ENCODE assay signal across 20 mouse cellular contexts in genomic region chr6:136473472-136474129, GRCm38 (mm10). TPM values are rescaled to one million over a fixed set of nuclear protein-coding genes. Genes with fewer than 3 reads are reported as not detected.
DNase-seq lines count a peak whose midpoint lies in the region; ATAC-seq lines count a peak whose summit lies in the region.
"Had no signal": no experiment of that assay in that cellular context is flagged by ENCODE, and none has a peak within 500 bp of the region (broad histone marks: within the 10 kb centered on the region; RNA-seq: fewer than 3 reads in every experiment).

No protein-coding gene starts in this region.

- H3K27ac ChIP-seq in forebrain, embryonic 10.5 days = peak overlapping the region; percentile 83
- no peak overlapping the region for H3K27ac ChIP-seq in forebrain, embryonic 12.5 days
- no peak overlapping the region for H3K27ac ChIP-seq in midbrain, embryonic 11.5 days (ENCODE audit: low read depth, low read length)
- H3K27ac ChIP-seq in midbrain, embryonic 15.5 days = no peak overlapping the region; the same call in 1 of the 2 replicates
- peak overlapping the region; percentile 68 for H3K27ac ChIP-seq in liver, embryonic 16.5 days (ENCODE audit: low read length)
- H3K27ac ChIP-seq: embryonic facial prominence, embryonic 15.5 days; gastrocnemius, adult 2 months; layer of hippocampus, adult 2 months; limb, embryonic 15.5 days had no signal

- WGBS in forebrain, embryonic 10.5 days = 77% methylated on average over 11 of the region's 11 CpGs
- WGBS in forebrain, embryonic 12.5 days = 78% methylated on average over 11 of the region's 11 CpGs
- WGBS in midbrain, embryonic 11.5 days = 72% methylated on average over 11 of the region's 11 CpGs
- WGBS in midbrain, embryonic 15.5 days = 72% methylated on average over 11 of the region's 11 CpGs
- WGBS in liver, embryonic 16.5 days (ENCODE audit: insufficient replicate concordance) = 18% methylated on average over 11 of the region's 11 CpGs

- H3K4me3 ChIP-seq in forebrain, embryonic 10.5 days = no peak overlapping the region
- no peak overlapping the region for H3K4me3 ChIP-seq in forebrain, embryonic 12.5 days (replicated peaks)
- H3K4me3 ChIP-seq in midbrain, embryonic 11.5 days (ENCODE audit: low read depth, low read length) = no peak overlapping the region
- no peak overlapping the region for H3K4me3 ChIP-seq in midbrain, embryonic 15.5 days
- no peak overlapping the region for H3K4me3 ChIP-seq in liver, embryonic 16.5 days (ENCODE audit: low read depth, low read length)
- H3K4me3 ChIP-seq: embryonic facial prominence, embryonic 15.5 days; gastrocnemius, adult 2 months; layer of hippocampus, adult 2 months; limb, embryonic 15.5 days had no signal

- H3K4me2 ChIP-seq in forebrain, embryonic 12.5 days = no peak overlapping the region
- no peak overlapping the region for H3K4me2 ChIP-seq in midbrain, embryonic 11.5 days
- no peak overlapping the region for H3K4me2 ChIP-seq in midbrain, embryonic 15.5 days
- peak overlapping the region; percentile 44 for H3K4me2 ChIP-seq in liver, embryonic 16.5 days (ENCODE audit: low read depth, low read length)
- H3K4me2 ChIP-seq: embryonic facial prominence, embryonic 15.5 days; limb, embryonic 15.5 days had no signal

- peaks cover 63% of the 10 kb centered on the region for H3K4me1 ChIP-seq in forebrain, embryonic 10.5 days
- peaks cover 48% of the 10 kb centered on the region for H3K4me1 ChIP-seq in forebrain, embryonic 12.5 days
- H3K4me1 ChIP-seq in midbrain, embryonic 11.5 days (ENCODE audit: control insufficient read depth, insufficient read depth, low read length) = peaks cover 28% of the 10 kb centered on the region
- peaks cover 33% of the 10 kb centered on the region for H3K4me1 ChIP-seq in midbrain, embryonic 15.5 days
- H3K4me1 ChIP-seq in liver, embryonic 16.5 days (ENCODE audit: control insufficient read depth, low read depth, low read length) = peaks cover 56% of the 10 kb centered on the region

- no peaks in the 10 kb centered on the region for H3K27me3 ChIP-seq in forebrain, embryonic 10.5 days (ENCODE audit: poor library complexity, severe bottlenecking)
- no peaks in the 10 kb centered on the region for H3K27me3 ChIP-seq in forebrain, embryonic 12.5 days
- no peaks in the 10 kb centered on the region for H3K27me3 ChIP-seq in midbrain, embryonic 11.5 days (ENCODE audit: control insufficient read depth, insufficient read depth, low read length)
- H3K27me3 ChIP-seq in midbrain, embryonic 15.5 days (replicated peaks) = no peaks in the 10 kb centered on the region
- no peaks in the 10 kb centered on the region for H3K27me3 ChIP-seq in liver, embryonic 16.5 days (ENCODE audit: control insufficient read depth, insufficient read depth, low read depth, low read length)
- H3K27me3 ChIP-seq: embryonic facial prominence, embryonic 15.5 days; limb, embryonic 15.5 days had no signal

- no peak for ATAC-seq in forebrain, embryonic 12.5 days (ENCODE audit: low FRiP score)
- ATAC-seq in midbrain, embryonic 11.5 days (ENCODE audit: low FRiP score) = no peak
- no peak for ATAC-seq in midbrain, embryonic 15.5 days (replicated peaks)
- peak; percentile 9; the same call in 1 of the 2 replicates for ATAC-seq in erythroid progenitor cell, adult 5-6 weeks (replicated peaks; ENCODE audit: low FRiP score, poor library complexity, severe bottlenecking)
- ATAC-seq in liver, embryonic 16.5 days (ENCODE audit: low read depth) = peak; percentile 5; the same call in 1 of the 2 replicates
- ATAC-seq: forebrain, embryonic 16.5 days; hindbrain, embryonic 16.5 days had no signal

- DNase-seq in forebrain, embryonic 10.5 days (ENCODE audit: extremely low spot score, low spot score) = no peak
- peak; percentile 73 for DNase-seq in midbrain, embryonic 11.5 days (ENCODE audit: low spot score, missing footprints)
- DNase-seq in kidney, adult 18-20 months = no peak
- no peak for DNase-seq in ovary, adult 18-20 months (ENCODE audit: low spot score)
- DNase-seq: cerebellum, adult 8-10 months; gastrocnemius, adult 2 months; lung, postnatal 36 days; midbrain, embryonic 14.5 days had no signal

- no peak overlapping the region for H3K9ac ChIP-seq in forebrain, embryonic 12.5 days
- no peak overlapping the region for H3K9ac ChIP-seq in midbrain, embryonic 11.5 days (ENCODE audit: low read length)
- H3K9ac ChIP-seq in midbrain, embryonic 15.5 days = no peak overlapping the region
- peak overlapping the region; percentile 10; the same call in 1 of the 2 replicates for H3K9ac ChIP-seq in liver, embryonic 16.5 days (ENCODE audit: low read depth, low read length)
- H3K9ac ChIP-seq: embryonic facial prominence, embryonic 15.5 days; limb, embryonic 15.5 days had no signal

- 0 out of 2 replicates have a peak, but pooled peaks cover 8% of the 10 kb centered on the region for H3K9me3 ChIP-seq in forebrain, embryonic 10.5 days
- H3K9me3 ChIP-seq in forebrain, embryonic 12.5 days = no peaks in the 10 kb centered on the region
- peaks cover 3% of the 10 kb centered on the region; the same call in 1 of the 2 replicates for H3K9me3 ChIP-seq in midbrain, embryonic 11.5 days (ENCODE audit: control insufficient read depth, low read length)
- no peaks in the 10 kb centered on the region for H3K9me3 ChIP-seq in midbrain, embryonic 15.5 days
- H3K9me3 ChIP-seq in liver, embryonic 16.5 days (replicated peaks; ENCODE audit: control insufficient read depth, low read length) = no peaks in the 10 kb centered on the region
- H3K9me3 ChIP-seq: embryonic facial prominence, embryonic 15.5 days; limb, embryonic 15.5 days had no signal

- H3K36me3 ChIP-seq in forebrain, embryonic 10.5 days (replicated peaks) = no peaks in the 10 kb centered on the region
- no peaks in the 10 kb centered on the region for H3K36me3 ChIP-seq in forebrain, embryonic 12.5 days (replicated peaks)
- no peaks in the 10 kb centered on the region for H3K36me3 ChIP-seq in midbrain, embryonic 11.5 days (ENCODE audit: control insufficient read depth, insufficient read depth, low read length)
- no peaks in the 10 kb centered on the region for H3K36me3 ChIP-seq in midbrain, embryonic 15.5 days (replicated peaks)
- H3K36me3 ChIP-seq in liver, embryonic 16.5 days (ENCODE audit: control insufficient read depth, insufficient read depth) = no peaks in the 10 kb centered on the region
- H3K36me3 ChIP-seq: embryonic facial prominence, embryonic 15.5 days; limb, embryonic 15.5 days had no signal

RNA-seq across cellular contexts. Expression of gene Atf7ip, which starts 32.4 kb away (rescaled TPM):
- 44.2 and 46.7 TPM in 2 replicates for polyA plus RNA-seq in forebrain, embryonic 10.5 days (2016; fragmentation: Nextera tagmentation; extraction: Ambion mirVana)
- 63.2 and 72.4 TPM in 2 replicates for polyA plus RNA-seq in forebrain, embryonic 12.5 days (2016; fragmentation: Nextera tagmentation; extraction: Ambion mirVana)
- 43.4 and 46.8 TPM in 2 replicates for polyA plus RNA-seq in midbrain, embryonic 11.5 days (2014; fragmentation: Nextera tagmentation; extraction: Ambion mirVana)
- polyA plus RNA-seq in midbrain, embryonic 15.5 days (2015; fragmentation: Nextera tagmentation; extraction: Ambion mirVana) = 43.4 and 44.7 TPM in 2 replicates
- total RNA-seq in erythroid progenitor cell, adult 5-6 weeks (2015; ENCODE audit: low replicate concordance) = 260 and 305 TPM in 2 replicates
- total RNA-seq in erythroid progenitor cell, adult 5-6 weeks (2017; ENCODE audit: low replicate concordance) = 311 and 332 TPM in 2 replicates
- polyA plus RNA-seq in liver, embryonic 16.5 days (2015; fragmentation: Nextera tagmentation; extraction: Ambion mirVana) = 15.9 and 18.0 TPM in 2 replicates

RNA-seq across cellular contexts. Expression of gene E330021D16Rik, which starts 58.2 kb away (rescaled TPM):
- polyA plus RNA-seq in forebrain, embryonic 10.5 days (2016; fragmentation: Nextera tagmentation; extraction: Ambion mirVana) = not detected in 2 replicates
- polyA plus RNA-seq in forebrain, embryonic 12.5 days (2016; fragmentation: Nextera tagmentation; extraction: Ambion mirVana) = not detected in 2 replicates
- not detected in 2 replicates for polyA plus RNA-seq in midbrain, embryonic 11.5 days (2014; fragmentation: Nextera tagmentation; extraction: Ambion mirVana)
- polyA plus RNA-seq in midbrain, embryonic 15.5 days (2015; fragmentation: Nextera tagmentation; extraction: Ambion mirVana) = not detected in 2 replicates
- total RNA-seq in erythroid progenitor cell, adult 5-6 weeks (2015; ENCODE audit: low replicate concordance) = not detected in 2 replicates
- total RNA-seq in erythroid progenitor cell, adult 5-6 weeks (2017; ENCODE audit: low replicate concordance) = not detected in 2 replicates
- 0.27 and 0.45 TPM in 2 replicates for polyA plus RNA-seq in liver, embryonic 16.5 days (2015; fragmentation: Nextera tagmentation; extraction: Ambion mirVana)
- total RNA-seq: gastrocnemius, adult 2 months; layer of hippocampus, adult 2 months; left cerebral cortex, adult 8-10 months had no signal
- polyA plus RNA-seq: brain, embryonic 14.5 days; embryonic facial prominence, embryonic 15.5 days; forebrain, embryonic 16.5 days; heart, embryonic 16.5 days; hindbrain, embryonic 16.5 days; limb, embryonic 15.5 days; midbrain, embryonic 14.5 days had no signal

Comparison
In these comparisons a context has a peak if more than half of its experiments do, and no peak if none do; other contexts are left out.
1. H3K27ac ChIP-seq: peak in forebrain, embryonic 10.5 days (single experiment) and liver, embryonic 16.5 days (single experiment); none in forebrain, embryonic 12.5 days (single experiment), midbrain, embryonic 11.5 days (single experiment) and midbrain, embryonic 15.5 days (single experiment).
2. ATAC-seq: peak in erythroid progenitor cell, adult 5-6 weeks (single experiment) and liver, embryonic 16.5 days (single experiment); none in forebrain, embryonic 12.5 days (single experiment), midbrain, embryonic 11.5 days (single experiment) and midbrain, embryonic 15.5 days (single experiment).